26 mouse cellular contexts compared by ENCODE assay signal in genomic region chr16:5792216-5792615, GRCm38 (mm10).
DNase-seq lines count a peak whose midpoint lies in the region; ATAC-seq and TF ChIP-seq lines count a peak whose summit lies in the region.
"Had no signal": no experiment of that assay in that cellular context is flagged by ENCODE, and none has a peak within 500 bp of the region (broad histone marks: within the 10 kb centered on the region; RNA-seq: fewer than 3 reads in every experiment).

No protein-coding gene starts in this region.

- WGBS in lung, embryonic 14.5 days = 21% methylated on average over 1 of the region's 1 CpGs
- 31% methylated on average over 1 of the region's 1 CpGs for WGBS in embryonic facial prominence, embryonic 11.5 days

- no peaks in the 10 kb centered on the region for H3K9me3 ChIP-seq in lung, embryonic 14.5 days (ENCODE audit: low read depth, low read length)
- H3K9me3 ChIP-seq in embryonic facial prominence, embryonic 11.5 days (replicated peaks; ENCODE audit: control insufficient read depth, low read length) = no peaks in the 10 kb centered on the region
- H3K9me3 ChIP-seq: embryonic facial prominence, embryonic 12.5 days; forebrain, embryonic 13.5 days; heart, embryonic 10.5 days; liver, embryonic 15.5 days; midbrain, embryonic 10.5 days; stomach, embryonic 15.5 days had no signal

- H3K4me2 ChIP-seq in lung, embryonic 14.5 days = no peak overlapping the region
- no peak overlapping the region for H3K4me2 ChIP-seq in embryonic facial prominence, embryonic 11.5 days (ENCODE audit: low read depth, low read length)
- H3K4me2 ChIP-seq: embryonic facial prominence, embryonic 12.5 days; forebrain, embryonic 13.5 days; limb, embryonic 13.5 days; liver, embryonic 15.5 days; stomach, embryonic 15.5 days had no signal

- H3K9ac ChIP-seq in lung, embryonic 14.5 days = no peak overlapping the region
- H3K9ac ChIP-seq in embryonic facial prominence, embryonic 11.5 days (replicated peaks; ENCODE audit: low read length) = no peak overlapping the region
- H3K9ac ChIP-seq: embryonic facial prominence, embryonic 12.5 days; forebrain, embryonic 13.5 days; limb, embryonic 13.5 days; liver, embryonic 15.5 days; stomach, embryonic 15.5 days had no signal

- peak; percentile 56 for DNase-seq in lung, embryonic 14.5 days
- DNase-seq in lung, adult 18-20 months = no peak
- peak; percentile 38 for DNase-seq in embryo, embryonic 10.5 days (ENCODE audit: low spot score)
- DNase-seq in embryonic facial prominence, embryonic 11.5 days (ENCODE audit: low spot score) = peak; percentile 48
- DNase-seq in mesoderm, embryonic 11.5 days (ENCODE audit: low read depth, low spot score) = peak; percentile 12
- no peak for DNase-seq in layer of hippocampus, adult 18-20 months (ENCODE audit: low spot score in 2 of 2)
- DNase-seq: cerebellum, adult 18-20 months; cerebellum, postnatal 14 days; gastrocnemius, adult 2 months; right cerebral cortex, adult 18-20 months; right cerebral cortex, postnatal 4 days; thymus, adult 2 months had no signal

- H3K4me3 ChIP-seq in lung, embryonic 14.5 days (ENCODE audit: low read depth, low read length) = no peak overlapping the region
- H3K4me3 ChIP-seq in embryonic facial prominence, embryonic 11.5 days (ENCODE audit: low read depth, low read length) = no peak overlapping the region
- H3K4me3 ChIP-seq: embryonic facial prominence, embryonic 12.5 days; erythroblast, embryonic 14.5 days; forebrain, embryonic 13.5 days; gastrocnemius, adult 2 months; heart, embryonic 10.5 days; layer of hippocampus, adult 2 months; limb, embryonic 13.5 days; liver, embryonic 15.5 days; midbrain, embryonic 10.5 days; stomach, embryonic 15.5 days had no signal

- no peak overlapping the region for H3K27ac ChIP-seq in lung, embryonic 14.5 days (ENCODE audit: low read depth)
- no peak overlapping the region for H3K27ac ChIP-seq in embryonic facial prominence, embryonic 11.5 days (replicated peaks; ENCODE audit: low read depth, low read length)
- H3K27ac ChIP-seq: embryonic facial prominence, embryonic 12.5 days; forebrain, embryonic 13.5 days; gastrocnemius, adult 2 months; heart, embryonic 10.5 days; layer of hippocampus, adult 2 months; limb, embryonic 13.5 days; liver, embryonic 15.5 days; macrophage; midbrain, embryonic 10.5 days; stomach, embryonic 15.5 days had no signal

- ATAC-seq in lung, embryonic 14.5 days (ENCODE audit: insufficient read depth) = no peak
- ATAC-seq in embryonic facial prominence, embryonic 11.5 days (replicated peaks; ENCODE audit: insufficient number of reproducible peaks, low FRiP score, low TSS enrichment, low read depth) = no peak
- no peak for ATAC-seq in granulocyte monocyte progenitor cell, adult 5-6 weeks (replicated peaks; ENCODE audit: poor library complexity, severe bottlenecking)
- ATAC-seq: forebrain, embryonic 13.5 days; hindbrain, embryonic 16.5 days; intestine, embryonic 16.5 days; lung, postnatal 0 days had no signal

- TF ChIP-seq CTCF in lung, embryonic 14.5 days (IDR thresholded peaks at IDR 0.05; ENCODE audit: low read depth) = no peak

- H3K27me3 ChIP-seq in lung, embryonic 14.5 days (ENCODE audit: insufficient read depth, low read length) = no peaks in the 10 kb centered on the region
- no peaks in the 10 kb centered on the region for H3K27me3 ChIP-seq in embryonic facial prominence, embryonic 11.5 days (ENCODE audit: control insufficient read depth, insufficient read depth, low read length)
- H3K27me3 ChIP-seq: embryonic facial prominence, embryonic 12.5 days; forebrain, embryonic 13.5 days; limb, embryonic 13.5 days; liver, embryonic 15.5 days; stomach, embryonic 15.5 days had no signal

- no peaks in the 10 kb centered on the region for H3K4me1 ChIP-seq in lung, embryonic 14.5 days (ENCODE audit: insufficient read depth)
- H3K4me1 ChIP-seq in embryonic facial prominence, embryonic 11.5 days (ENCODE audit: control insufficient read depth, insufficient read depth, low read length) = no peaks in the 10 kb centered on the region
- H3K4me1 ChIP-seq: embryonic facial prominence, embryonic 12.5 days; forebrain, embryonic 13.5 days; heart, embryonic 10.5 days; limb, embryonic 13.5 days; liver, embryonic 15.5 days; midbrain, embryonic 10.5 days; stomach, embryonic 15.5 days had no signal

- no peaks in the 10 kb centered on the region for H3K36me3 ChIP-seq in lung, embryonic 14.5 days (ENCODE audit: insufficient read depth)
- H3K36me3 ChIP-seq in embryonic facial prominence, embryonic 11.5 days (replicated peaks; ENCODE audit: control insufficient read depth, insufficient read depth, low read depth, low read length) = no peaks in the 10 kb centered on the region
- H3K36me3 ChIP-seq: embryonic facial prominence, embryonic 12.5 days; heart, embryonic 10.5 days; limb, embryonic 13.5 days; liver, embryonic 15.5 days; midbrain, embryonic 10.5 days; stomach, embryonic 15.5 days had no signal

Comparison
In these comparisons a context has a peak if more than half of its experiments do, and no peak if none do; other contexts are left out.
1. DNase-seq: peak in lung, embryonic 14.5 days (single experiment), embryo, embryonic 10.5 days (single experiment), embryonic facial prominence, embryonic 11.5 days (single experiment) and mesoderm, embryonic 11.5 days (single experiment); none in lung, adult 18-20 months (0 of 2) and layer of hippocampus, adult 18-20 months (0 of 2).